Mouse (Mus musculus): ENCODE data around the gene Pfkfb1. TPM values are rescaled to one million over a fixed set of nuclear protein-coding genes. Genes with fewer than 3 reads are reported as not detected.

The Pfkfb1 gene
- total RNA-seq, 2 experiments from 2014 or later, result 21.8 to 33.5 TPM

GRCm38 (mm10) chrX:150657797-150658118 lies 69.7 kb downstream of the Pfkfb1 start:
- no peak for ATAC-seq (replicated peaks; ENCODE audit: low FRiP score, poor library complexity, severe bottlenecking)

- ATAC-seq (replicated peaks; ENCODE audit: low FRiP score, poor library complexity, severe bottlenecking), result no peak
These were observed 74.8 kb downstream of the Pfkfb1 start for GRCm38 (mm10) chrX:150662809-150663208.

- no peak for ATAC-seq (replicated peaks; ENCODE audit: low FRiP score, poor library complexity, severe bottlenecking)
These were observed 89.5 kb downstream of the Pfkfb1 start for GRCm38 (mm10) chrX:150677505-150677904.

Other genes with a start within 250 kb of the Pfkfb1 start
- 7.9 and 17.6 TPM in 2 replicates for gene Tmem29, start 129.1 kb upstream of the Pfkfb1 start, total RNA-seq (2015; ENCODE audit: low replicate concordance)
- 10.3 and 28.1 TPM in 2 replicates for gene Tmem29, start 129.1 kb upstream of the Pfkfb1 start, total RNA-seq (2017; ENCODE audit: low replicate concordance)
- gene Alas2, start 40.9 kb upstream of the Pfkfb1 start, total RNA-seq (2015; ENCODE audit: low replicate concordance), result 2,632 and 2,832 TPM in 2 replicates
- 1,921 and 2,180 TPM in 2 replicates for gene Alas2, start 40.9 kb upstream of the Pfkfb1 start, total RNA-seq (2017; ENCODE audit: low replicate concordance)
- gene Apex2, start 1.6 kb downstream of the Pfkfb1 start, total RNA-seq (2015; ENCODE audit: low replicate concordance), result 15.1 and 25.2 TPM in 2 replicates
- gene Apex2, start 1.6 kb downstream of the Pfkfb1 start, total RNA-seq (2017; ENCODE audit: low replicate concordance), result 12.0 and 18.1 TPM in 2 replicates
- gene Tro, start 69.4 kb downstream of the Pfkfb1 start, total RNA-seq (2015; ENCODE audit: low replicate concordance), result not detected in 2 replicates
- gene Tro, start 69.4 kb downstream of the Pfkfb1 start, total RNA-seq (2017; ENCODE audit: low replicate concordance), result not detected in 2 replicates
- not detected in 2 replicates for gene Maged2, start 226.1 kb downstream of the Pfkfb1 start, total RNA-seq (2015; ENCODE audit: low replicate concordance)
- gene Maged2, start 226.1 kb downstream of the Pfkfb1 start, total RNA-seq (2017; ENCODE audit: low replicate concordance), result 2.1 TPM in 1 of 2 replicates, not detected in the other